Mouse (Mus musculus) erythroblast, embryonic 14.5 days (primary cell): ENCODE data around the gene Vkorc1l1. TPM values are rescaled to one million over a fixed set of nuclear protein-coding genes. Genes with fewer than 3 reads are reported as not detected.
"Not testable (repeated sequence)": the region's sequence is repeated elsewhere in the genome, so short reads cannot be mapped to it uniquely, and the experiment has no call there.

Experiments
- H3K27me3 ChIP-seq: 2 replicates; pipeline ENCODE4 v1.6.1; 2012; ENCODE audit warnings: inconsistent platforms; ENCODE audit not compliant: control insufficient read depth
- H3K36me3 ChIP-seq: 2 replicates; pipeline ENCODE4 v1.6.1; 2012; ENCODE audit warnings: mild to moderate bottlenecking, inconsistent platforms; ENCODE audit not compliant: control insufficient read depth
- H3K4me1 ChIP-seq: 2 replicates; pipeline ENCODE4 v1.6.1; 2012; ENCODE audit warnings: inconsistent platforms; ENCODE audit not compliant: control insufficient read depth
- H3K4me3 ChIP-seq: replicated peaks from 2 replicates; pipeline ENCODE3; 2012; ENCODE audit warnings: moderate library complexity, mild to moderate bottlenecking, inconsistent platforms
- H3K9me3 ChIP-seq: 2 replicates; pipeline ENCODE4 v1.6.1; 2012; ENCODE audit warnings: low read length, inconsistent platforms, mixed read lengths; ENCODE audit not compliant: control insufficient read depth
- GATA1 ChIP-seq: IDR thresholded peaks from 2 replicates; pipeline ENCODE4 v1.6.1; 2012; ENCODE audit warnings: low read length, inconsistent platforms, mixed read lengths
- TAL1 ChIP-seq: IDR thresholded peaks from 3 replicates; pipeline ENCODE4 v1.6.1; 2012; ENCODE audit warnings: low read length, inconsistent platforms, mixed read lengths
- polyA plus RNA-seq: library from polyadenylated mRNA; stranded (reverse); fragments of >175 nt; gene quantifications from 2 replicates; pipeline ENCODE4 v1.2.3, GENCODE M21; 2012

Vkorc1l1 gene
- polyA plus RNA-seq, 1 experiment = 1.9 TPM

DNA sequence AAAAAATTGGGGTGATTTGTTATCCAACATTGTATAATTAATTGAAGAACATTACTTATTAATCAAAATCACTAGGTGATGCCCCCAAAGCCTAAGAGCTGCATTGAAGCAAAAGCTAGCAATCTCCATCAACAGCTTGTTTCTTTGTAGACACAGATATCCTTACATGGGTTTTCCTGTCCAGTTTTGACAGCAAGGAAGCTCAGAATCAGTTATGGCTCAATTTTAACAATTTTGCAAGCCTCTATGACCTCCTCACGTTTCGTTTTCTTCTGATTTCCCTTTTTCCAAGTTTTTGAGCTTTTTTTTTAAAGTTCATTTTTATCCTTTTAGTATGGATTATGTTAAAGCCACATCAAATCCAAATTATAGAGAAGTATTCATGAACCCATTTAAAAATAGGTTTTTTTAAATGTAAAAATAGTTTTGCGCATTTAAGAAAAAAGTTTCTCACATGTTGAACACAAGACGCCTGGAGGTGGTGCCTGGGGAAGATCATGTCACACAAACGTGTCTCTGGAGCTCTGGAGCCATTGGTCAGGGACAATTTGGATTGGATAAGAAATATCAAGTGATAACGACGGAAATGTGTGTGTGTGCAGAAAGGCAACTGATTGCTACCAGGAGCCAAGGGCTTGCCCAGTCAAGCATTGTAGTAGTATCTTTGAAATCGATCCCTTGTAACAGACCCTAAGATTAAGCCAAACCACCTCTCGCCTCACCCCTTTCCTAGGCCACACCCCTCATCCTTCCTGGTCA is 855 bp upstream of the Vkorc1l1 start:
- Histone ChIP-seq H3K4me1 (peaks cover 37% of the 10 kb centered on the region), H3K4me3 (peak overlapping the region; percentile 70), H3K36me3 (peaks cover 17% of the 10 kb centered on the region), H3K27me3 (no peaks in the 10 kb centered on the region), H3K9me3 (no peaks in the 10 kb centered on the region)
- TF ChIP-seq GATA1 = no peak
- no peak for TF ChIP-seq TAL1

DNA sequence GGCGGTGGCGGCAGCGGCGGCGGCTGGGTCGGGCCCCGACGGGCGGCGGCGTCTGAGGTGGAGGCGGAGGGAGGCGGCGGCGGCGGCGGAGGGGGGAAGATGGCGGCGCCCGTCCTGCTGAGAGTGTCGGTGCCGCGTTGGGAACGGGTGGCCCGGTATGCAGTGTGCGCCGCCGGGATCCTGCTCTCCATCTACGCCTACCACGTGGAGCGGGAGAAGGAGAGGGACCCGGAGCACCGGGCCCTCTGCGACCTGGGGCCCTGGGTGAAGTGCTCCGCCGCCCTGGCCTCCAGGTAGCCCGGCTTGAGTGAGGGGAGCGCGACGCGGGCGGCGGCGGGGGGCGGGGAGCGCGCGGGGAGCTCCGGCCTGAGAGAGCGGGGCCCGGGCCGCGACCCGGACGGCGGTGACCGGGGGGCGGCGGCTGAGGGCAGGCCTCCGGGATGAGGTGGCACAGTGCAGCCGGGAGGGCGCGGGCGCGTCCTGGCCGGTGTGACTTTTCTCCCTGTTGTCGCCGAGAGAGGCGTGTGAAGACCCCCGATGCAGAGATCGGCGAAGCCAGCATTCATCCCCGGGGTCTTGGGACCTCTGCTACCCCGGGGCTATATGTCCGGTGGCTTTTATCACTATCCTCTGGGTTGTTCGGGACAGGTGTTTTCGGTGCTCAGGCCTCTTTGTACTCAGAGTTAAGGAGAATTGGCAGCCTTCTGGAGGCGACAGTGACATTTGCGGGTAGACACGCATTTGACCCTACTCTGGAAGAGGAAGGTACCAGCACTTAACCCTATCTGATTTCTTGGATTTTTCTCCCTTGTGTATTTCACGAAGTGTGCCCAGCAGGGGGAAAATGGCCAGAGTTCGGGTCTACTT is 536 bp downstream of the Vkorc1l1 start:
- peaks cover 46% of the 10 kb centered on the region for H3K4me1 ChIP-seq
- H3K27me3 ChIP-seq, H3K9me3 ChIP-seq: not testable (repeated sequence)
- peaks cover 30% of the 10 kb centered on the region for H3K36me3 ChIP-seq
- H3K4me3 ChIP-seq = peak overlapping the region; percentile 93

DNA sequence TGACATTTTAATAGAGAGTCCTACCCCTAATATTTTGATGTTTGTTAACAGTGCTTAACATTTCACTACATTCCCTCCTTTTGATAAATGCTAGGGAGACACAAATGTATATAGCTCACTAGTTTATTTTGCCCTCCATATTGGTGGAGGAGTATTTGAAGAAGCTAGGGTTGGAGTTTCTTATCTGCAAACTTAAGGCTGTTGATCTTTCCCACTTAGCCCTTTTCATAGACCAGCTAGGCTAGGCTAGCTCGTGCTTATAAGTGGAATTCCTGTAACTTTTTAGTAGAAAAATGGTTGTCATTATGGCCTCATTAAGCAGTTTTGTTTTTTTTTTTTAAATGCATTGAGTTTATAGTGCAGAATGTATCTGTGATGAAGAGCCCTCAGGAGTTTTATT is 1.6 kb downstream of the Vkorc1l1 start:
- Histone ChIP-seq H3K4me3 (peak overlapping the region; percentile 93), H3K36me3 (peaks cover 41% of the 10 kb centered on the region), H3K4me1 (peaks cover 56% of the 10 kb centered on the region), H3K27me3 (no peaks in the 10 kb centered on the region), H3K9me3 (no peaks in the 10 kb centered on the region)
- TF ChIP-seq TAL1 (no peak), GATA1 (no peak)

DNA sequence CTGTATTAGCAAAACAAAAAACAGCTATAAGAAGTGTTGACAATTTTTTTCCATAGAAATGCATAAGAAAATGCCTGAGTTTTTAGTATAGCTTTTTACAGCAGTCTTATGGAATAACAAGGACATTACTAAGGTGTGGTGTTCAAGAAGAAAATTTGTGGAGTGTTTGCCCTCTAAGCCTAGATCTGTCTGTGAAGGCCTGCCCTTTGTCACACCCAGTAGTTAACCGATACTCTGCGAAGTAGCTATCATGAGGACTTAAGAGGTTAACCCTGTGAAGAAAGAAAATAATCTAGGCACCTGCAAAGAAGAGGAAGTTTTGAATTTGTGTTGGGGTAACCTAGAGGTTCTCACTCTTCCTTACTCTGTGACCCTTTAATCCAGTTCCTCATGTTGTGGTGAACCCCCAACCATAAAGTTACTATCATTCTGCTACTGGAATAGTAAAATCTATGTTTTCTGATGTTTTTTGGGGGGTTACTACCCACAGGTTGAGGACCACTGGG is 5.8 kb downstream of the Vkorc1l1 start:
- H3K36me3 ChIP-seq = peaks cover 61% of the 10 kb centered on the region
- H3K27me3 ChIP-seq = no peaks in the 10 kb centered on the region
- H3K9me3 ChIP-seq = no peaks in the 10 kb centered on the region
- peaks cover 59% of the 10 kb centered on the region for H3K4me1 ChIP-seq
- TF ChIP-seq TAL1 (no peak), GATA1 (no peak)
- H3K4me3 ChIP-seq = no peak overlapping the region

DNA sequence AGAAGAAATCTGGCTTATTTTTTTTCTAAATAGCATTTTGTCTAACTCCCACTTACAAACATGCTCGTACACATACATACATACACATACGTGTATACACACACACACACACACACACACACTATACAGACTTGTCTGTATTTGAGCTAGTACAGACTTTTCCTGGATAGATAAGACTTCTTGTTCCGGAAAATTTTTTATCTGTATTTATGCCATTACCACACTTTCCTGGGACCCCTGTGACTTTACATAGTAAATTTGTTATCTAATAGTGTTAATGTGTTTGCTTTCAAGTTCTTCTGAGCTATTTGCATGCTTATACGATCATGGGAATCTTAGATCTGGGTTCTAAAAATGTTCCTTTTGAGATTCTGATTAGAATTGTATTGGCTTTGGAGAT is 10.4 kb downstream of the Vkorc1l1 start:
- Histone ChIP-seq H3K9me3 (no peaks in the 10 kb centered on the region), H3K27me3 (no peaks in the 10 kb centered on the region), H3K36me3 (peaks cover 42% of the 10 kb centered on the region), H3K4me1 (peaks cover 75% of the 10 kb centered on the region), H3K4me3 (no peak overlapping the region)
- TF ChIP-seq TAL1 = no peak
- no peak for TF ChIP-seq GATA1

DNA sequence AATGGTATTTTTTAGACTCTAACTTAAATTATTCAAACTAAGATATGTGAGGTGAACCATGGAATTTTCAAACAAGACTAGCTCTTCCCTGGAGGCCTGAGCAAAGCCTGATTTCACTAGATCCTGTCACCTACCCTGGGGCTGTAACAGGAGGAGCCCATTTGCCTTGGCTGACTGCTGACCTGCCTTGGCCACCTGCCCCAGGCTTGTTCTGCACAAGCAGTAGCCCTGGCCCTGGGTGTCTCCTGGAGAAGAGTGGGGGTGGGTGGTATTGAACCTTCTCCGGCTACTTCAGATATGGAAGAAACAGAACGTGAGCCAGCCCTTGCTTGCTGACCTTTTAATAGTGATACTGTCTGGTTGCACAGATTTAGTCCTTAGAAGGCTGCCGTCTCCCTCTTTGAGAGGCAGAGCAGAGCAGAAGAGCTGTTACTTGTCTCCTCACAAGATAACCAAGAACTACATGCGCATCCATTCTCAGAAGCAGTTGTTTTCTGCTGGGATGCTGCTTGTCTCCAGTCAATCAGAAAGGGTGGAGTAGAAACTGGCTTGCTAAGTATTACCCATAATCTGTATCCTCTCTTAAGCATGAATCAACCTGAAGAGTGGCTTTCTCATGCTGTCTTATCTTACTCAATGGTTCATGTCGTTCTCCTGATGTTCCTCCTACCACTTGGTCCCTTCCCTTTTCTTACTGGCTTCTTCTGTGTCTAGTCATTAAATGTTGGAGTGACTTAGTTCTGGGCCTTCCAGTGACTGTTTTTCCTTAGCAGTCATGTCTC is 12.9 kb downstream of the Vkorc1l1 start:
- Histone ChIP-seq H3K27me3 (no peaks in the 10 kb centered on the region), H3K4me1 (peaks cover 64% of the 10 kb centered on the region), H3K9me3 (no peaks in the 10 kb centered on the region), H3K4me3 (no peak overlapping the region), H3K36me3 (peaks cover 45% of the 10 kb centered on the region)
- no peak for TF ChIP-seq GATA1
- no peak for TF ChIP-seq TAL1

DNA sequence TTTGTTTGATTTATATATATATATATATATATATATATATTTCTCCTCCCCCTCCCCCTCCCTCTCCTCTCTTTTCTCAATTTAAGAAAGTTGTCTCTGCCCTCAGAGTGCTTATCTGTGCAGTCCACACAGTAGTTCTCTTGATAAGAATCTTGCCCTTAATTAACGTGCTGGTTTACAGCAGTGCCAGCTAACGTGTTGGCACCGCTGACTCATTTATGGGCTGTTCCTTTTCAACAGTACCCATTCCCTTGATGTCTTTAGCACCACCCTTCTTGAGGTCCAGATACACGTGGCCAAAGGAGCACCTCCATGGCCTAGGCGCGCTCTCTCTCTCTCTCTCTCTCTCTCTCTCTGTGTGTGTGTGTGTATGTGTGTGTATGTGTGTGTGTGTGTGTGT is 14.0 kb downstream of the Vkorc1l1 start:
- Histone ChIP-seq H3K4me1 (peaks cover 61% of the 10 kb centered on the region), H3K36me3 (peaks cover 46% of the 10 kb centered on the region), H3K27me3 (no peaks in the 10 kb centered on the region), H3K9me3 (no peaks in the 10 kb centered on the region), H3K4me3 (peak overlapping the region; percentile 15)
- TF ChIP-seq TAL1 (no peak), GATA1 (peak; percentile 32)

DNA sequence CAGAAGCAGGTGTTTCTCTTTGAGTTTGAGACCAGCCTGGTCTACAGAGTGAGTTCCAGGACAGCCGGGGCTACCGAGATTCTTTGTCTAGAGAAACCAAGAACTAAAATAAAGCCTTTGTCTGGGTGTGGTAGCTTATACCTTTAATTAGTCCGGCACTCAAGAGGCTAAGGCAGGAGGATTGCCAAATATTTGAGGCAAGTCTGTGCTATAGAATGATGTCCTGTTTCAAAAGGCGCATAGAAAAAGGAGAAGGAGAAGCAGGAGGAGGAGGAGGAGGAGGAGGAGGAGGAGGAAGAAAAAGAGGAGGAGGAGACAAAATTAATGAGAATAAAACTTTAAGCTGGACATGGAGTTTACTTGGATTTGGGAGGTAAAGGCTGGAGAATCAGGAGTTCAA is 21.5 kb downstream of the Vkorc1l1 start:
- H3K9me3 ChIP-seq = no peaks in the 10 kb centered on the region
- H3K4me1 ChIP-seq = peaks cover 38% of the 10 kb centered on the region
- no peak overlapping the region for H3K4me3 ChIP-seq
- no peak for TF ChIP-seq GATA1
- TF ChIP-seq TAL1 = no peak
- no peaks in the 10 kb centered on the region for H3K27me3 ChIP-seq
- H3K36me3 ChIP-seq = peaks cover 58% of the 10 kb centered on the region

DNA sequence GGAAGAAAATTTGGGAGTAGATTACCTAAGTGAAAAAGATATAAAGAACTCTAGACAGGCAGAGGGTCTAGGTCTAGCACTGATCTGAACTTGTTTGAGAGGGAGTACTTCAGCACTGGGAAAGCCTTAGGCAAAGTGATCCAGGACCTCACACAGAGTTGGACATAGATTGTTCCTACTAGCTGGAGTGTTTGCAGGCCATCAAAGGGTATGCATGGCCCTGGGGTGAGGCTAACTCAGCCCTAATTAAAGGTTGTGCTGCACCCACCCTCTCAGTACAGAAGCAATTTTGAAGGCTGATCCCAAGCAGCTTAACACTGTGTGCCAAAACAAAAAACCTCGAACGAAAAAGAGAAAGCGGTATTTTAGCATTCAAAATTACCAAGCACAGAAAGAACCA is 24.7 kb downstream of the Vkorc1l1 start:
- Histone ChIP-seq H3K9me3 (no peaks in the 10 kb centered on the region), H3K27me3 (no peaks in the 10 kb centered on the region), H3K4me3 (no peak overlapping the region), H3K36me3 (peaks cover 53% of the 10 kb centered on the region), H3K4me1 (peaks cover 37% of the 10 kb centered on the region)
- TF ChIP-seq GATA1 = no peak
- no peak for TF ChIP-seq TAL1
